Mouse (Mus musculus): Measurements from ENCODE around the gene Ttc1.

Ttc1 gene

GRCm38 (mm10) chr11:43703552-43703951 is 44.3 kb downstream of the Ttc1 start:
- DNase-seq (ENCODE audit: low spot score): no peak

DNA sequence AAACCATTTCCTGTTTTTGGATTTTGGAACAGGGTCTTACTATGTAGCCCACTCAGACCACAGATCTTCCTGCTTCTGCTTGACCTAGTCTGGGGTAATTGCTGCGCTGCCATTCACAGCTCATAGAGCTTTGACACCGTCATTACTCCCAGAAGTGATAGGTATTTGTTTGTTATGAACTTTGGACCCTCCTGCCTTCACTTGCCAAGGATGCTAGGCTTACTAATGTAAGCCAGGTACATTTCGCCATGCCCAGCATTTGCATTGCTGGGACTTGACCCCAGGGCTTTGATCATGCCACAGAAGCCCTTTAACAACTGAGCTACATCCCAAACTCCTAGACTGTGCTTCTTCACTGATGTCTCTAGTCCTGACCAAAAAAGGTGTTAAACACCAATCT is 47.5 kb downstream of the Ttc1 start:
- no peak for DNase-seq (ENCODE audit: low spot score)

DNA sequence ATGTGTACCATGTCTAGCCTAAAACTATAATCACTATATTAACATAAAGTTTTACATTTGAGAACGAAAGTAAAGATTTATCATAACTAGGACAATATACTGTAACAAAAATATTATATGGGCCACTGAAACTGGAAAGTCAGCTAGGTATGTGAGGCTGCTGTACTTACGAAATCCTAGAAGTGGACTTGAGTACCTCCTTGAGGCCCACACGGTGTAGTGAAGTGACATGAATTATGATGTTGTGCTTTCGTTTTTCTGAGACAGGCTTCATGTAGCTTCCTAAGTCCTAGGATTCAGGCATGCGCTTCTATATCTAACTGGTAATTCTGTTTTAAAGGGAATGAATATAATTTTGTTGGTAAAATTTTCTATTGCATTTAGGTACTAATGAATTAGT is 49.2 kb downstream of the Ttc1 start:
- DNase-seq (ENCODE audit: low spot score): no peak

- DNase-seq (ENCODE audit: low spot score): no peak
These were observed 51.2 kb downstream of the Ttc1 start for GRCm38 (mm10) chr11:43696623-43697022.

DNA sequence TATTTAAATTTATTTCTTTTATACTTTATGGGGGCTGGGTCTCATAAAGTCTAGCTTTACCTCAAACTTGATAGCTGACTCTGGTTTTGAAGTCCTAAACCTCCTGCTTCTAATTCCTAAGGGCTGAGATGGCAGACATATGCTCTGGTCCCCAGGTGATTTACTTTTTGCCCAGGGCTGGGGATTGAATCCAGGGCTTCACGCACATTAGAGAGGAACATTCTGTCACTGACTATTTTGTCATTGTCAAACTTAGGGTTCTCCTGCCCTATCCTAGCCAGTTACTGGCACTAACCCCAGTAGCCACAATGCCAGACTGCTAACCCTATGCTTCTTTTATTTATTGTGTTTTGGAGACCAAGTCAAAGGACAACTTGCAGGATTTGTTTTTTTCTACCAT is 59.0 kb downstream of the Ttc1 start:
- DNase-seq (ENCODE audit: low spot score): no peak

GRCm38 (mm10) chr11:43682415-43683217 is 65.2 kb downstream of the Ttc1 start:
- DNase-seq (ENCODE audit: low spot score): peak; percentile 53

DNA sequence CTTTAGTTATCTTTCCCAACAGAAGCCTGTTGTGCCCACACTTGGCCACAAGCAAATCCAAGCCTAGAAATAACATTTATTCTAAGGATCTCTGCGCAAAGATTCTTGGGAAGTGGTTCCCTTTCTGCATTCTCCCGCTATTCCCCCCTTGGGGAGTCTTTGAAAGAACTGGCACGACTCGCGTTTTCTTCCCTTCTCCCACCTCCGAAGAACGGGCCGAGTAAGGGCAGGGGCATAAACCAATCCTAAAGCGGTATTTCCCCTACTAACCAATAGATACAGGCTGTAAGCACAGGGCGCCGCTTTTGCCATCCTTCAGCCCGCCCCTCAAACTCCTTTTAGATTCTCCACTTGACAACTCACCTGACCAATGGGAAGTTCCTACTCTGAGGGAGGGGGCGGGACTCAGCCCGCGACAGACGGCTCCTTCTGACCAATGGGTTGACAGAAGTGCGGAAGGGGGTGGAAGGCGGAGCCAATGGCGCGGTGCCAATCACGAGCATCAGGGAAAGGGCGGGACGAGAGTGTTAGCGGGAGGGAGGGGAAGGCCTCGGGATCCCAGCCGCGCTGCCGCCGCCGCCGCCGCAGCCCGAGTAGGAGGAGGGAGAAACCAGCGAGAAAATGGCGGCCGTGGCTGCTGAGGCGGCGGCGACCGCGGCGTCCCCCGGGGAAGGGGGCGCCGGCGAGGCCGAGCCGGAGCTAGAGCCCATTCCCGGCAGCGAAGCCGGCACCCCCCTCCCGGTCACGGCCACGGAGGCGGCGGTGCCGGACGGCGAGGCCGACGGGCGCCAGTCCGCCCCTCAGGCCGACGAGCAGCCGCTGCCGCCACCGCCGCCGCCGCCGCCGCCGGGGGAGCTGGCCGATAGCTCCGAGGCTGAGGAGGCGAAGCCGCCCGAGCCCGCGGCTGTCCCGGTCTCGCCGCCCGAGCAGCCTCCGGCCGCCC is 66.1 kb downstream of the Ttc1 start, which contains the start of gene Pwwp2a:
TSS of gene Pwwp2a (plus strand) at position 527 of the 943 bp plus-strand sequence.
- peak; percentile 98 for DNase-seq (ENCODE audit: low spot score)
